Comparison of ENCODE assay signal across 10 mouse cellular contexts in the genomic region with DNA sequence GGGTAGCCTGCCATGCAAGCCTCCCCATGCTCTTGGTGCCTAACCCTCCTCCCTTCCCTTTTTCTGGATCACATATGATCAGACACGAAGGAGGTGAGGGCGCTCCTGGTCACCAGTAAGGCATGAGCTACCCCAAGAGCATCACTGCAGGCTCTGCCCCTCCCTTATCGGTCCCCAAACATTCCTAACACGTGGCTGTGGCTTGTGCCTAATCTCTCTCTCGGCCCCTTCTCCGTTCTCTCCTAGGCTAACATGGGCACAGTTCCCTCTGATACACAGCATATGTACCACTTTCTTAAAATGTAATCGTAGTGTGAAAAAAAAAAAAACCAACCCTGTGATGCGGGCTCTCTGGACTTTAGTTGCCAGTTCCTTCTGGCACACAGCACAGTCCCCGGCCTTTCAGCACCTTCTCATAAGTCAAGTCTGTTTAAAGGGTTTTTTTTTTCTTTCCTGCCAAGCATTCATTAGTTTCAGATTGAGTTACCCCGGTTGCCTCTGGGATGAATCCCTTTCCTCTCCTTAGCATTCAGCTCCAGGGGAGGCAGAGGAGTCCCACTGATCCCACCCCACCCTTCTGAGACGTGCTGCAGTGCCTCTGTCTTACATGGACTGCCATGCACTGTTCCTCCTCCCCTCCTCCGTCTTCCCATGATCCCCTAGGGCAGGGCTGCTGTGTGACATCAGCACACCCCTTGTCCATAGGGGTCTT. TPM values are rescaled to one million over a fixed set of nuclear protein-coding genes. Genes with fewer than 3 reads are reported as not detected.
DNase-seq lines count a peak whose midpoint lies in the region; ATAC-seq and TF ChIP-seq lines count a peak whose summit lies in the region.
"Had no signal": no experiment of that assay in that cellular context is flagged by ENCODE, and none has a peak within 500 bp of the region (broad histone marks: within the 10 kb centered on the region; RNA-seq: fewer than 3 reads in every experiment).

No protein-coding gene starts in this region.

- peaks cover 16% of the 10 kb centered on the region for H3K4me1 ChIP-seq in heart, adult 2 months (ENCODE audit: control insufficient read depth, insufficient read depth, low read length)
- H3K4me1 ChIP-seq in E14TG2a.4 (replicated peaks; ENCODE audit: low read depth, low read length), result peaks cover 71% of the 10 kb centered on the region
- H3K4me1 ChIP-seq in forebrain, postnatal 0 days (ENCODE audit: insufficient read depth), result peaks cover 41% of the 10 kb centered on the region
- H3K4me1 ChIP-seq in liver, embryonic 12.5 days, result peaks cover 75% of the 10 kb centered on the region

- no peaks in the 10 kb centered on the region for H3K9me3 ChIP-seq in E14TG2a.4 (ENCODE audit: low read length)
- H3K9me3 ChIP-seq in forebrain, postnatal 0 days (ENCODE audit: low read length), result no peaks in the 10 kb centered on the region
- H3K9me3 ChIP-seq in liver, embryonic 12.5 days (replicated peaks), result no peaks in the 10 kb centered on the region
- H3K9me3 ChIP-seq: megakaryocyte, embryonic 14.5 days had no signal

- H3K79me2 ChIP-seq in heart, adult 2 months (replicated peaks; ENCODE audit: control insufficient read depth, insufficient read depth, low read length), result no peaks in the 10 kb centered on the region; the same call in 1 of the 2 replicates

- intact Hi-C loops in heart, adult 2 months (cut with DNase I), result no loop called here

- WGBS in heart, adult 2 months, result 38% methylated on average over 12 of the region's 12 CpGs
- WGBS in forebrain, postnatal 0 days, result 26% methylated on average over 12 of the region's 12 CpGs
- 36% methylated on average over 12 of the region's 12 CpGs for WGBS in liver, embryonic 12.5 days (ENCODE audit: insufficient replicate concordance)

- TF ChIP-seq POLR2A in heart, adult 2 months (IDR thresholded peaks at IDR 0.05; ENCODE audit: insufficient read depth, low read depth, low read length), result no peak

- TF ChIP-seq EP300 in heart, adult 2 months (IDR thresholded peaks at IDR 0.05; ENCODE audit: insufficient read depth, low read depth, low read length), result no peak

- H3K27me3 ChIP-seq in heart, adult 2 months (ENCODE audit: control insufficient read depth, insufficient read depth, low read length), result no peaks in the 10 kb centered on the region
- H3K27me3 ChIP-seq in E14TG2a.4 (ENCODE audit: insufficient read depth, low read length), result peaks cover 20% of the 10 kb centered on the region; the same call in 1 of the 2 replicates
- H3K27me3 ChIP-seq in forebrain, postnatal 0 days (ENCODE audit: insufficient read depth, low read length), result no peaks in the 10 kb centered on the region
- peaks cover 27% of the 10 kb centered on the region; the same call in 1 of the 2 replicates for H3K27me3 ChIP-seq in liver, embryonic 12.5 days (replicated peaks)

- peak overlapping the region; percentile 73 for H3K27ac ChIP-seq in heart, adult 2 months
- H3K27ac ChIP-seq in forebrain, postnatal 0 days (ENCODE audit: low read depth, low read length), result peak overlapping the region; percentile 57
- peak overlapping the region; percentile 64 for H3K27ac ChIP-seq in liver, embryonic 12.5 days

- peaks cover 2% of the 10 kb centered on the region; the same call in 1 of the 2 replicates for H3K36me3 ChIP-seq in heart, adult 2 months (ENCODE audit: control insufficient read depth, insufficient read depth, low read length)
- H3K36me3 ChIP-seq in E14TG2a.4 (ENCODE audit: insufficient read depth, low read length), result no peaks in the 10 kb centered on the region
- H3K36me3 ChIP-seq in forebrain, postnatal 0 days (ENCODE audit: insufficient read depth), result no peaks in the 10 kb centered on the region
- no peaks in the 10 kb centered on the region for H3K36me3 ChIP-seq in liver, embryonic 12.5 days

- H3K9ac ChIP-seq in heart, adult 2 months (ENCODE audit: low read depth, low read length), result peak overlapping the region; percentile 16; the same call in 1 of the 2 replicates
- H3K9ac ChIP-seq in forebrain, postnatal 0 days, result 0 out of 2 replicates have a peak overlapping the region, but pooled peaks have one; percentile 25
- H3K9ac ChIP-seq in liver, embryonic 12.5 days, result peak overlapping the region; percentile 37

- 0 out of 2 replicates have a peak overlapping the region, but pooled peaks have one; percentile 5 for H3K4me2 ChIP-seq in forebrain, postnatal 0 days (ENCODE audit: low read depth)
- peak overlapping the region; percentile 58 for H3K4me2 ChIP-seq in liver, embryonic 12.5 days

- H3K4me3 ChIP-seq in heart, adult 2 months, result no peak overlapping the region
- 0 out of 2 replicates have a peak overlapping the region, but pooled peaks have one; percentile 7 for H3K4me3 ChIP-seq in E14TG2a.4 (replicated peaks; ENCODE audit: low read length)
- H3K4me3 ChIP-seq in forebrain, postnatal 0 days (ENCODE audit: low read depth, low read length), result no peak overlapping the region
- no peak overlapping the region for H3K4me3 ChIP-seq in liver, embryonic 12.5 days
- H3K4me3 ChIP-seq: megakaryocyte, embryonic 14.5 days had no signal

- DNase-seq in heart, adult 2 months, result no peak
- no peak for DNase-seq in heart, adult 9 months (ENCODE audit: low spot score in 2 of 2)
- no peak for DNase-seq in forebrain, postnatal 0 days
- DNase-seq in adrenal gland, postnatal 25 days, result no peak
- no peak for DNase-seq in layer of hippocampus, adult 11-12 months (ENCODE audit: low spot score)
- DNase-seq: adrenal gland, postnatal 14 days had no signal

- no peak for TF ChIP-seq CTCF in heart, adult 2 months (IDR thresholded peaks at IDR 0.05)
- TF ChIP-seq CTCF in E14TG2a.4 (conservative IDR thresholded peaks at IDR 0.05; ENCODE audit: low read length), result no peak
- no peak for TF ChIP-seq CTCF in forebrain, postnatal 0 days (IDR thresholded peaks at IDR 0.05; ENCODE audit: low read depth)

- peak; percentile 10 for ATAC-seq in forebrain, postnatal 0 days
- ATAC-seq in liver, embryonic 12.5 days, result peak; percentile 98
- no peak for ATAC-seq in activated CD4-positive, CD25-positive, alpha-beta regulatory T cell, adult 4 months

RNA-seq across cellular contexts. Expression of a gene that starts 19.2 kb away (rescaled TPM):
- total RNA-seq in heart, adult 2 months (2021), result 100 to 1,000 TPM; 196 to 225 TPM
- 176 and 318 TPM in 2 replicates for polyA plus RNA-seq in heart, adult 2 months (2012; rRNA removed)
- total RNA-seq in forebrain, postnatal 0 days (2014; rRNA removed), result 31.5 and 35.5 TPM in 2 replicates
- polyA plus RNA-seq in forebrain, postnatal 0 days (2015; fragmentation: Nextera tagmentation; extraction: Ambion mirVana), result 18.9 and 22.8 TPM in 2 replicates
- polyA plus RNA-seq in liver, embryonic 12.5 days (2016; fragmentation: Nextera tagmentation; extraction: Ambion mirVana), result 13.6 and 14.2 TPM in 2 replicates
- total RNA-seq in adrenal gland, postnatal 25 days (2021), result 43.3 and 44.0 TPM in 2 replicates
- polyA plus RNA-seq in activated CD4-positive, CD25-positive, alpha-beta regulatory T cell, adult 4 months (2017; shearing (Covaris generic)), result 10 to 100 TPM; 11.4 to 12.1 TPM
